Mouse (Mus musculus): Measurements from ENCODE around the gene Rtf2. TPM values are rescaled to one million over a fixed set of nuclear protein-coding genes. Genes with fewer than 3 reads are reported as not detected.
A peak's percentile ranks its signal among the peaks of the same experiment; 100 is the strongest.

Gene Rtf2
- 10 to 100 TPM; 66.5 to 74.4 TPM for total RNA-seq (2021)
- long read RNA-seq, experiment 1, transcript Rtf2-201 (9 exons, 2,173 nt), result major isoform, 86 of 93 reads
- long read RNA-seq, experiment 1, partial matches to known transcripts, result 1 of 93 reads
- long read RNA-seq, experiment 1, other reads (novel, unspliced or antisense), result 6 of 93 reads
- long read RNA-seq, experiment 2, transcript Rtf2-201 (9 exons, 2,173 nt), result major isoform, 132 of 140 reads
- long read RNA-seq, experiment 2, partial matches to known transcripts, result 5 of 140 reads
- long read RNA-seq, experiment 2, other reads (novel, unspliced or antisense), result 3 of 140 reads

- peak; percentile 98 to 100 for DNase-seq (ENCODE audit: low spot score in 2 of 2)
- H3K27ac ChIP-seq, result peak within 1 kb of the TSS; percentile 89
- TF ChIP-seq CTCF (conservative IDR thresholded peaks at IDR 0.05), result peak; percentile 56
- peak within 1 kb of the TSS; percentile 96 for H3K4me3 ChIP-seq
These were observed at the start of gene Rtf2 for GRCm38 (mm10) chr2:172439843-172440639. Rtf2 (plus strand) TSS chr2:172440556.

- H3K4me3 ChIP-seq, result no peak overlapping the region
- no peak for TF ChIP-seq CTCF (conservative IDR thresholded peaks at IDR 0.05)
- DNase-seq (ENCODE audit: low spot score in 2 of 2), result peak; percentile 27 to 41
- H3K27ac ChIP-seq, result peak overlapping the region; percentile 68
These were observed 48.3 kb upstream of the Rtf2 start for GRCm38 (mm10) chr2:172392041-172392521.

- Histone ChIP-seq H3K27ac (peak within 1 kb of the TSS; percentile 68), H3K4me3 (no peak within 1 kb of the TSS)
- no peak for TF ChIP-seq CTCF (conservative IDR thresholded peaks at IDR 0.05)
- no peak for DNase-seq (ENCODE audit: low spot score in 2 of 2)
These were observed 46.8 kb upstream of the Rtf2 start, which contains the start of gene Cass4 for GRCm38 (mm10) chr2:172393391-172394051. Cass4 (plus strand) TSS chr2:172393794.

- H3K27ac ChIP-seq, result no peak overlapping the region
- no peak for TF ChIP-seq CTCF (conservative IDR thresholded peaks at IDR 0.05)
- no peak overlapping the region for H3K4me3 ChIP-seq
- DNase-seq (ENCODE audit: low spot score in 2 of 2), result no peak
These were observed 46.3 kb upstream of the Rtf2 start for GRCm38 (mm10) chr2:172394052-172394392.

GRCm38 (mm10) chr2:172394671-172395070 is 45.7 kb upstream of the Rtf2 start:
- no peak overlapping the region for H3K4me3 ChIP-seq
- DNase-seq (ENCODE audit: low spot score in 2 of 2), result no peak
- H3K27ac ChIP-seq, result no peak overlapping the region
- no peak for TF ChIP-seq CTCF (conservative IDR thresholded peaks at IDR 0.05)

- Histone ChIP-seq H3K27ac (no peak overlapping the region), H3K4me3 (no peak overlapping the region)
- TF ChIP-seq CTCF (conservative IDR thresholded peaks at IDR 0.05), result no peak
- no peak for DNase-seq (ENCODE audit: low spot score in 2 of 2)
These were observed 44.4 kb upstream of the Rtf2 start for GRCm38 (mm10) chr2:172395961-172396360.

- TF ChIP-seq CTCF (conservative IDR thresholded peaks at IDR 0.05), result no peak
- DNase-seq (ENCODE audit: low spot score in 2 of 2), result no peak
These were observed 40.5 kb upstream of the Rtf2 start for GRCm38 (mm10) chr2:172399901-172400300.

GRCm38 (mm10) chr2:172401116-172401825 is 39.1 kb upstream of the Rtf2 start:
- no peak for TF ChIP-seq CTCF (conservative IDR thresholded peaks at IDR 0.05)
- no peak for DNase-seq (ENCODE audit: low spot score in 2 of 2)

More at GRCm38 (mm10) chr2:172399901-172400300, 40.5 kb upstream of the Rtf2 start:
- Histone ChIP-seq H3K27ac (no peak overlapping the region), H3K4me3 (no peak overlapping the region)

GRCm38 (mm10) chr2:172404239-172404638 is 36.1 kb upstream of the Rtf2 start:
- Histone ChIP-seq H3K4me3 (no peak overlapping the region), H3K27ac (no peak overlapping the region)
- no peak for TF ChIP-seq CTCF (conservative IDR thresholded peaks at IDR 0.05)
- DNase-seq (ENCODE audit: low spot score in 2 of 2), result no peak

More at GRCm38 (mm10) chr2:172401116-172401825, 39.1 kb upstream of the Rtf2 start:
- Histone ChIP-seq H3K4me3 (no peak overlapping the region), H3K27ac (no peak overlapping the region)

- no peak for DNase-seq (ENCODE audit: low spot score in 2 of 2)
- TF ChIP-seq CTCF (conservative IDR thresholded peaks at IDR 0.05), result no peak
- H3K4me3 ChIP-seq, result no peak overlapping the region
These were observed 35.3 kb upstream of the Rtf2 start for GRCm38 (mm10) chr2:172405011-172405410.

GRCm38 (mm10) chr2:172406173-172406572 is 34.2 kb upstream of the Rtf2 start:
- H3K27ac ChIP-seq, result no peak overlapping the region
- no peak overlapping the region for H3K4me3 ChIP-seq
- TF ChIP-seq CTCF (conservative IDR thresholded peaks at IDR 0.05), result no peak
- no peak for DNase-seq (ENCODE audit: low spot score in 2 of 2)

More at GRCm38 (mm10) chr2:172405011-172405410, 35.3 kb upstream of the Rtf2 start:
- H3K27ac ChIP-seq, result no peak overlapping the region

- H3K27ac ChIP-seq, result no peak overlapping the region
- H3K4me3 ChIP-seq, result no peak overlapping the region
- no peak for TF ChIP-seq CTCF (conservative IDR thresholded peaks at IDR 0.05)
- DNase-seq (ENCODE audit: low spot score in 2 of 2), result no peak
These were observed 32.9 kb upstream of the Rtf2 start for GRCm38 (mm10) chr2:172407499-172407898.

Data from layer of hippocampus, adult 2 months (tissue).